Mouse (Mus musculus): ENCODE results near the gene Smim4.

Gene Smim4

DNA sequence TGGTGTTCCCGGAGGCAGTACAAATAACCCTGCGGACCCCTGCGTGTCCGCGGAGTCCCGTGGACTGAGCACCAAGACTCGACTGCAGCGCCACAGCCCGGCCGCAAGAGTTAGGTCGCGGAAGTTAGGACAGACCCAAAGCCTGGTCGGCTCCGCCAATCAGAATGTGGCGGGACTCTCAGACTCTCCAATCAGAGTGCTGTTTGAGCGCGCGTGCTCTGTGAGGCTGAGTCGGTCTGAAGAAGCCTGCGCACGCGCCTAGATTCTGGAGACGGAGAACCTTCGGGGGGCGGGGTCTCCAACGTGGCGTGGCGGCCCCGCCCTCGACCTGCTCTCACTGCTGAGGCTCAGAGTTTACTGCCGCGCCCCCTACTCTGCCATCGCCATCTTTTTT, at the start of gene Smim4:
Gene Smim4, minus strand, starts transcription at position 131 of the 394 bp plus-strand sequence.
- DNase-seq: peak; percentile 99

- no peak for DNase-seq
Measured at GRCm38 (mm10) chr14:31177715-31178114, 49.0 kb upstream of the Smim4 start.

DNA sequence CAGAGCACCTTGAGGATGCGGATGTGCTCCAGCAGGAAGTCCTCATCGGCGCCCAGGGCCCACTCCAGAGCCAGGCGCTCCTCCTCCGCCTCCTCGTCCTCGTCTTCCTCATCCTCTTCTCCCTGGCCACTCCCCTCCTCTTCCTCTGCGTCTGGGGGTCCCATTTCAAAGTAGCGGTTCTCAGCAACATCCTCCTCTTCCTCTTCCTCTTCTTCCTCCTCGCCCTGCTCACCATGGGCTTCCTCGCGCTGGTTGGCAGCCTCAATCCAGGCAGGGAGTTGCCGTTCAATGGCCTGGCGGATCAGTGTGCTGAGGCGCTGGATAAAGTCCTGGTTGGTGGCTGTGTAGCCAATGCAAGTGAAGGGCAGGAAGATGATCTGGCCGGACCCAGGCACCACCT, 48.5 kb upstream of the Smim4 start:
- no peak for DNase-seq

DNA sequence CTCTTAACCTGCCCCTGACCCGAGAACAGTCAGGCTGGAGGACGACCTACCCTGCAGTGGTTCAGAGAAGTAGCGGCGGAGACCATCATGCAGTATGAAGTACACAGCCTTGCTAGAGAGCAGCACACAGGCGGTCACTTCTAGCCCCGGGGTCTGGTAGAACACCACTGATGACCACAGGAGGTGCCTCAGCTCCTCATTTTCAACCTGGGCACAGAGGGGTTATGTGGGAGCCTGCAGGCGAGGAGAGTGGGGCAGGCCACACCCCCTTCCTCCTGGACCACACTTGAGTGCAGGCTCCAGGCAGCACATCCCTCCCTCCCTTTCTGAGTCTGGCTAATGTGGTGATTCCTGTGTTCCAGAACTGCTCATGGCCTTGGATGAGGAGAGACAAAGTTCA, 44.8 kb upstream of the Smim4 start:
- DNase-seq: no peak

- DNase-seq: peak; percentile 50
Measured at GRCm38 (mm10) chr14:31172781-31173455, 44.2 kb upstream of the Smim4 start.

- DNase-seq: no peak
Measured at GRCm38 (mm10) chr14:31171821-31172220, 43.1 kb upstream of the Smim4 start.

GRCm38 (mm10) chr14:31171386-31171785, 42.6 kb upstream of the Smim4 start:
- DNase-seq: no peak

DNA sequence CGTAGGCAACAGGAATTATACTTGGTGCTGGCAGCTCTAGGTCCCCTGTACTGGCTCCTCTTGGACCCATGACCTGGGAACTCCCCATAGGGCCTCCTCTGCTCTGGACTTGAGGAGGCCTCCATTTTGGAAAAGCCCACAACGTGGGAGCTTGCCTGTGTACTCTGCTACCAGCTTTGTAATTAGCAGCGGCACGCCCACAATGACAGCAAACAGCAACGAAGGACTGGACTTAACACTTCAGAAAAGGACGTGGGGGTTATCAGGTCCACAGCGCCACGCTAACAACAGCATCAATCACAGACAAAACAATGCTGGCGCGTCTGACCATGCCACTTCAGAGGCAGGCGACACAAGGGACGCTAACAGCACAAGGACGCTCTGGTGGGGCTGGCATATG, 42.2 kb upstream of the Smim4 start:
- DNase-seq: no peak

GRCm38 (mm10) chr14:31169508-31169907, 40.8 kb upstream of the Smim4 start:
- DNase-seq: no peak

DNA sequence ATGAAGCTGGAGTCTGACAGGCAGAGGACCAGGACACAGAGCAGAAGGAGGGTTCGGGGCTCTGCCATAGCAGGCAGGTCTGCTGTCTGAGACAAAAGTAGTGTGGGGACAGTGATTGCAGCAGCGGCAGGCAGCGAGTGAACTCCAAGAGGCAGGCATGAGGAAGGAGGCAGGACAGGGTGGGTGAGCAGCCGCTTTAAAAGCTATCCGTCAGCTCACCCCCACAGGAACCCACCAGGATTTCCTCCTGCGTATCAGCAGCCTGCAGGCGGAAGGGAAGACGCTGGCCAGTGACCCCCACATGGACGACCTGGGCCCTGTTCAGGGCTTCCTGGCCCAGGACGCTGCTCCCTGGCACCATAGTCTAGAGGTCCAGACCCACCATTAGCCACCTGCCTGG, 39.7 kb upstream of the Smim4 start, which contains the start of gene Stab1:
Gene Stab1, minus strand, starts transcription at position 217 of the 400 bp plus-strand sequence.
- DNase-seq: peak; percentile 56

DNA sequence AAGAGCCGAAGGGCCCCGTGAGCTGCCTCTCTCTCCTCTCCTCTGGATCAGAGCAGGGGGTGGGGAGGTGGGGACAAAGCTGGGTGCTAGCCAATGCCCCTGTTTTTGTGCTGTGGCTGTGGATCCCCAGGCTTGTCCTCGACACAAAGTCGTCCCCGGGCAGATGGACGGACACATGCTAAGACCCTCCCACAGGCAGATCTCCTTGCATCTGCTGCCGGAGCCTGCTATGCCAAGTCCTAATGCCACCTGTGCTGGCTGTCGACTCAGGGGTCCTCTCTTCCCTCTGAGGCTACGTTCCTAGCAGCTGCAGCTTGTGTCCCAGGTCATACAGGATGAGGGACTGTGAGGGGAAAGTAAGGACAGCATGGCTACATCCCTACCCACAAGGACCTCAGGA, 38.1 kb upstream of the Smim4 start:
- DNase-seq: no peak

- no peak for DNase-seq
Measured at GRCm38 (mm10) chr14:31165991-31166630, 37.4 kb upstream of the Smim4 start.

DNA sequence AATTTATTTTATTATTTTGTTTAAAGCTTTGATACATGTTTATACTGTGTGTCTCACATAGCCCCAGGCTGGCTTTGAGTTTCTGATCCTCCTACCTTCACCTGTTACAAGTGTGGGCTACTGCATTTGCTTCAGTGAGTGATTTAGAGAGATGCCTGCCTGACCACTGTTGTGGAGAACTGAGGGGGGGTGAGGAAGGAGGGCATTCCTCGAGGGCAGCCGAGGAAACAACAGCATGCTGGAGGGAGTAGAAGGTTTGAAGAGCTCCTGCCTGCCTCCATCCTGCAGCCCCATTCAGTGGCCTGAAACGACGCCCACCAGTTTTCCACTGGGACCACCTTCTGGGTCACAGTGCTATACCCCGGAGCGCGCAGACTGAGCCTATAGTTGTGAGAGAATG, 36.7 kb upstream of the Smim4 start:
- no peak for DNase-seq

DNA sequence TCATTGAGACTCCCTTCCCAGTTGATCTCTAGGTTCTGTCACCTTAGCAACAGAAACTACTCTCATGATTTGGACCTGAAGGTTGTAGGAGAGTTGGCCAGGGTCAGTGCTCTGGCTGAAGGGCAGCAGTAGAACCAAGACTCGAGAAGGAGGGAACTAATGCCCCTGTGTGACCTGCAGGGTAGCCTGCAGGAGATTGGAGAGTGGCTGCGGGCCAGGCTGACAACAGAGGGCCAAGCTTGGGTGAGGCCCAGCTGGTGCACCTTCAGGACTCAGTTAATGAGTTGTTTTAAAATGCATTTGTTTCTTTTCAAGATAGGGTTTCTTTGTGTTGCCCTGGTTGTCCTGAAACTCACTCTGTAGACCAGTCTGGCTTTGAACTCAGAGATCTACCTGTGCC, 36.3 kb upstream of the Smim4 start:
- no peak for DNase-seq

- no peak for DNase-seq
Measured at GRCm38 (mm10) chr14:31164067-31164466, 35.3 kb upstream of the Smim4 start.

GRCm38 (mm10) chr14:31161638-31162037, 32.9 kb upstream of the Smim4 start:
- no peak for DNase-seq

- no peak for DNase-seq
Measured at GRCm38 (mm10) chr14:31161191-31161590, 32.4 kb upstream of the Smim4 start.

- DNase-seq: no peak
Measured at GRCm38 (mm10) chr14:31160196-31161150, 31.7 kb upstream of the Smim4 start.

- DNase-seq: no peak
Measured at GRCm38 (mm10) chr14:31145694-31146093, 16.9 kb upstream of the Smim4 start.

DNA sequence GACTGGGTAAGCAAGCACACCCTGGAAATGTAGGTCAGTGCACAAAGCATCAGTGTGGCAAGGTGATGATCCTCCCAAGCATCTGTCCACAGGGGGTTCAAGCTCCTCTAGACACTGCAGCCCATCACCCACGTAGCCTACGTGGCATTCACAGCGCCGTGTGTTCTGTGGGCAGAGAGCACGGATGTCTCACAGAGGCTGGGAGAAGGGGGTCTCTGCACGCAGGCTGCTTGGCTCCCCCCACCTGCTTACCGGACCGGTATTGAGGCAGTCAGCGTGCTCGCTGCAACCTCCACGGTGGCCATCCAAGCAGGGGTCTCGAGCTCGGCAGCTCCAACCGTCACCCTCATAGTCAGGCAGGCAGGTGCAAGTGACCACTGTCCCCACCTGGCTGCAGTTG, 12.3 kb upstream of the Smim4 start:
- no peak for DNase-seq

GRCm38 (mm10) chr14:31140141-31140540, 11.4 kb upstream of the Smim4 start:
- DNase-seq: no peak

GRCm38 (mm10) chr14:31139666-31140065, 10.9 kb upstream of the Smim4 start:
- DNase-seq: no peak

DNA sequence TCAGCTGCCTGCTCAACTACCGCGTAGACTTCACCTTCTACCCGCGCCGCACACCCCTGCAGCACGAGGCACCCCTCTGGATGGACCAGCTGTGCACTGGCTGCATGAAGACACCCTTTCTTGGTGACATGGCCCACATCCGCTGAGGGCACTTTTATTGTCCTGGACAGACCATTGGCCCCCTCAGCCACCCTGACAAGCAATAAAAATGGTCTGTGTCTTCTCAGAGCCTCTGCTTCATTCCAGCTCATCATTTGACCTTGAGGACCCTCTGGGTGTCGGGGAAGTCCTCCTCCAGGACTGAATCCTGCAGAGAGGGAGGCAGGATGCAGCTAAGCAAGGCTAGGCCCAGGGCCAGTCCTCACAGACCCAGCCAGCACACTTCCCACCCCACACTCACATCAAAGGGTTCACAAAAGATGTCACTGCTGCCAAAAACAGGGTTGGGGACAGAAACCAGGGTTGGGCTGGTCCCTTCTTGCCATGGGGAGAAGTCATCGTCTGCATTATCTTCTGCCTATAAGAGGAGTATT, 10.2 kb upstream of the Smim4 start:
- DNase-seq: no peak
